Mouse (Mus musculus): ENCODE measurements around the gene Scg3.
"Not testable (repeated sequence)": the region's sequence is repeated elsewhere in the genome, so short reads cannot be mapped to it uniquely, and the experiment has no call there.

Scg3 gene

GRCm38 (mm10) chr9:75625556-75626307, 58.1 kb downstream of the Scg3 start, which contains the start of gene Lysmd2:
TSS of gene Lysmd2 (plus strand) at chr9:75625741.
- DNase-seq (ENCODE audit: low spot score in 2 of 2) = peak; percentile 35 to 45

GRCm38 (mm10) chr9:75624983-75625555, 58.8 kb downstream of the Scg3 start:
- DNase-seq (ENCODE audit: low spot score in 2 of 2) = no peak

GRCm38 (mm10) chr9:75621428-75621827, 62.4 kb downstream of the Scg3 start:
- DNase-seq (ENCODE audit: low spot score in 2 of 2) = no peak

GRCm38 (mm10) chr9:75619761-75620160, 64.1 kb downstream of the Scg3 start:
- not testable (repeated sequence) for DNase-seq (ENCODE audit: low spot score in 2 of 2)

GRCm38 (mm10) chr9:75618836-75619400, 64.9 kb downstream of the Scg3 start:
- DNase-seq (ENCODE audit: low spot score in 2 of 2) = no peak

- DNase-seq (ENCODE audit: low spot score in 2 of 2) = no peak
Measured at GRCm38 (mm10) chr9:75616560-75616959, 67.3 kb downstream of the Scg3 start.

- DNase-seq (ENCODE audit: low spot score in 2 of 2) = peak; percentile 64 to 67
Measured at GRCm38 (mm10) chr9:75610571-75611493, 73.0 kb downstream of the Scg3 start, which contains the start of gene Tmod2. TSS of gene Tmod2 (minus strand) at chr9:75611325.

GRCm38 (mm10) chr9:75609965-75610364, 73.9 kb downstream of the Scg3 start:
- no peak for DNase-seq (ENCODE audit: low spot score in 2 of 2)

GRCm38 (mm10) chr9:75609505-75609904, 74.4 kb downstream of the Scg3 start:
- DNase-seq (ENCODE audit: low spot score in 2 of 2) = no peak

- no peak for DNase-seq (ENCODE audit: low spot score in 2 of 2)
Measured at GRCm38 (mm10) chr9:75607496-75607895, 76.4 kb downstream of the Scg3 start.

GRCm38 (mm10) chr9:75601510-75601909, 82.3 kb downstream of the Scg3 start:
- DNase-seq (ENCODE audit: low spot score in 2 of 2) = no peak

GRCm38 (mm10) chr9:75600166-75600934, 83.5 kb downstream of the Scg3 start:
- DNase-seq (ENCODE audit: low spot score in 2 of 2) = no peak

GRCm38 (mm10) chr9:75599191-75599841, 84.5 kb downstream of the Scg3 start:
- no peak for DNase-seq (ENCODE audit: low spot score in 2 of 2)

GRCm38 (mm10) chr9:75597596-75597995, 86.3 kb downstream of the Scg3 start:
- DNase-seq (ENCODE audit: low spot score in 2 of 2) = no peak

- DNase-seq (ENCODE audit: low spot score in 2 of 2) = no peak
Measured at GRCm38 (mm10) chr9:75597036-75597435, 86.8 kb downstream of the Scg3 start.

GRCm38 (mm10) chr9:75593481-75593880, 90.4 kb downstream of the Scg3 start:
- DNase-seq (ENCODE audit: low spot score in 2 of 2) = no peak
